Mouse (Mus musculus) C2C12 (cell line): ENCODE measurements around the gene Stard13.

Experiments used
- CTCF ChIP-seq: IDR thresholded peaks from one replicate; pipeline ENCODE4 v1.5.1; 2011; ENCODE audit not compliant: control insufficient read depth, insufficient read depth, insufficient read length
- FOSL1 ChIP-seq: IDR thresholded peaks from one replicate; pipeline ENCODE4 v1.8.0; 2011; ENCODE audit warnings: mild to moderate bottlenecking, low read length; ENCODE audit not compliant: poor library complexity, insufficient read depth, severe bottlenecking
- MAX ChIP-seq: IDR thresholded peaks from one replicate; pipeline ENCODE4 v1.6.1; 2011; ENCODE audit warnings: mild to moderate bottlenecking, control low read depth
- USF1 ChIP-seq: IDR thresholded peaks from one replicate; pipeline ENCODE4 v1.6.1; 2011; ENCODE audit warnings: low read depth, mild to moderate bottlenecking, control low read depth, moderate library complexity

DNA sequence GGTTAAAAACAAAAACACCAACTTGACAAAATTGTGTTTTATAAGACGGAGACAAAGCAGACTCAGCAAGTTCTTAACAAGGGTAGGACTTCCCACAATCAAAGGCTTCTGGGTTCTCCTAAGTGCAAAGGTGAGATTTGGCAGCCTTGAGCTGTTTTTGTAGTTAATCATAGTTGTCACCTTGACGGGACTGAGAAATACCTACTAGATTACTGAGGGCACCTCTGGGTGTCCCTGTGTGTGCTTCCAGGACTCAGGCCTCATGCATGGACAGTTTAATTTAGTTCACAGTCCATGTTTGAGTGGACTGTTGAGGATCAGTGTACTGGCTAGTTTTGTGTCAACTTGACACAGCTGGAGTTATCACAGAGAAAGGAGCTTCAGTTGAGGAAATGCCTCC, 209.2 kb downstream of the Stard13 start:
- TF ChIP-seq CTCF, result no peak
- TF ChIP-seq MAX, result no peak
- no peak for TF ChIP-seq USF1
- TF ChIP-seq FOSL1, result no peak
